Mouse (Mus musculus) adrenal gland, postnatal 25 days (tissue): ENCODE measurements around the gene Pgpep1l. TPM values are rescaled to one million over a fixed set of nuclear protein-coding genes. Genes with fewer than 3 reads are reported as not detected.
"Not testable (repeated sequence)": the region's sequence is repeated elsewhere in the genome, so short reads cannot be mapped to it uniquely, and the experiment has no call there.

Source experiments
- DNase-seq: peaks from one replicate; pipeline ENCODE4 v3.0.0; 2021; ENCODE audit warnings: mixed read lengths
- long read RNA-seq: library from polyadenylated mRNA; stranded (forward); transcript quantifications from one replicate; pipeline ENCODE4 v2.0.0, GENCODE M21; 2021
- total RNA-seq: library from RNA; stranded (reverse); gene quantifications from 2 replicates; pipeline ENCODE4 v1.2.3, GENCODE M21; 2021

The Pgpep1l gene
- total RNA-seq, result not detected in 2 replicates
- long read RNA-seq, result 0 reads

DNA sequence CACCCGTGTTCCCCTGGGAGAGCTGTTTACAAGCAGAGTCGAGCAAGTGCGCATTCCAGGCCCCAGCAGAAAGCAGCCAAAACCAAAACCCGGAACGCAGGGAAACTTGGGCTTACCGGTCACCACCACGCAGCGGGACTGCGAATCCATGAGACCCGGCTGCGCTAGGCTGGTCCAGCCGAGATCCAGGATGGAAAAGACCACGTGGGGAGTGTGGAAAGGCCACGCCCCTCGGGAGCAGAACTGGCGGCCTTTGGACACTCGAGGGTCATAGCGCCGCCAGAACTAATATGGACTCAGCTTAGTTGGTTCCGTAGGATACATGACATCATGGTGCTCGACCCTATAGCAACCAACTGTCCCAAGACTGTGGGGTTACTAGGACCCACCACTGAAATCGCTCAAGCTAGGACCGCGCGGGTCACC lies at the start of gene Pgpep1l:
Gene Pgpep1l, minus strand, starts transcription at position 206 of the 426 bp plus-strand sequence.
- peak; percentile 33 for DNase-seq

DNA sequence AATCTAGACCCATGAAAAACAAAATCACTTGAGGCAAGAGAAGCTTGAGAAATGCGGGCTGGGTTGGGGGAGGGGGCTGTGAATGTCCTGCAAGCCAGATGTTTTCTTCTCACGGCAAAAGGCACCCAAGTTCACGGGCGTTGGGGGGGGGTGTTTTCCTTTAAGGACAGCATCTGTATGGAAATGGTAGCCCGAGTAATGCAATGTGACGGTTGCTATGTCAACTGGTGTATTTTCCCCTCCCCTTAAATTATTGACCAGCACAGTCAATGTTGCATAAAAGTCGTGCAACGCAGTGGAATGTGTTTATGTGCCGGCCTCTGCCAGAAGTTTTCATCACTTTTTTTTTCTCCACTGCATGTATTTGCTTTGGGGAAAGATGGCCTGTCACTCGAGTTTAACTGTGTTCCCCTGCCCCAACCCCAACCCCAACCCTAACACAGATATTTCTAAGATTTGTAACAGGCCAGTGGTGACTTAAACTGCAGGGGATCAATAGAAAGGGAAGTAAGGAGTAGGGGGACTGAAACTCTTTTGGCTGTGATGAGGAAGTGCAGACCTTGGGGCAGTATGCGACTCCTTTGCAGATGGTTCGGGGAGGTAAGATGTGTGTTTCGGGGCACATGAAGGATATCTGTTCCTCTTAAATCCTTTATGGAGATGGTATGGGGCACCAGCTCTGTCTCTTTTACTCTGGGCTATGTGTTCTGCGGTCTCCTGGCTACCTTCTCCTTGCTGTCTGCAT lies 49.2 kb upstream of the Pgpep1l start:
- no peak for DNase-seq

DNA sequence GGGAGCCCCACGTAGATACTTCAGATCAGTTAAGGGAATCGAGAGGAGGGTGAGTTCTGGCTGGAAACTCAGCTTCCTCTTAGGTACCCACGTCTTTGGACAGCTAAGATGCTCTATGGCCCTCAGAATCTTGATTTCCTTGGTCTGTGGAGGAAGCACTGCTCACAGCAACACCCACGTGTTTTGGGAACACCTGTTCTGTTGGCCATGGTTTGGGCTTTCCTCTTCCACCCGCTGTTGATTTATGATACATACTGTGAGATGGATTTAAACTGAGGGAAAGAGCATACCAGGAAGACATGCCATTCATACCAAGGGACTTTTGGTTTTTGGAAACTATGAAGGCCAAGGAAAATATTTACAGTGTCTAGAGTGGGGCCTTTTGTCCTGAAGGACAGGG lies 48.4 kb upstream of the Pgpep1l start:
- DNase-seq, result no peak

DNA sequence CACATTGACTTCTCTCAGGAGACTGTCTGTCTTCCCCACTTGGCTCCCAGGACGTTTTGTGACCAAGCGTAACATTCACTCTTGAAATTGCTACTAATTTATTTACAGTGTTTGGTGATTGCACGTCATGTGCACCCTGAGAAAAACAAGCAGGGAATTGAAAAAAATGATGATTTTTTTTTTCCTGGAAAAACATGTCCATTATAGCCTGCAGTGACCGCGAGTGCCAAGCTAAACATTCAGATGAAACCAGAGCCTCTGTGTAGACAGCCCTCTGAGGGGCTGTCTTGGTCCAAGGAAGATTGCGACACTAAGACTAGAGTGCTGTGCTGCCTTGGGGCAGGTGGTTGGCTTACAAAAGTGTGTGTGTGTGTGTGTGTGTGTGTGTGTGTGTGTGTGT lies 47.4 kb upstream of the Pgpep1l start:
- DNase-seq, result no peak

DNA sequence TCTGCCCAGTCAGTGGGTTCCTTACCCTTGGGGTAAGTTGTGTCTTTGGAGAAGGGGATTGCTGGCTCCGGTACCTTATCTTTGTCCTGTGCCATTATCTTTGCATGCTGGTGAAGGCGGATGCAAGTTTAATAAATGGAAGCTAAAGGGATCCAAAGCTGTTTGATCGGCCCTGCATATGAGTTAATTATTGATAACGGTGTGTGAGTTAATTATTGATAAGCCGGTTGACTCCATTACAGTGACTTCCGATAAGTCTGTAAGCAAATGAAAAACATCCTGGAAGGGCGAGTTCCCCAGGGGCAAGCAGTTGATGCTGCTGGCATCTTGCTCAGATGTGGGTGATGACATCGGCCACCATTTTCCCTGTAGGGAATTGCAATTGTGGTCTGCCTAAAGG lies 42.7 kb upstream of the Pgpep1l start:
- no peak for DNase-seq

DNA sequence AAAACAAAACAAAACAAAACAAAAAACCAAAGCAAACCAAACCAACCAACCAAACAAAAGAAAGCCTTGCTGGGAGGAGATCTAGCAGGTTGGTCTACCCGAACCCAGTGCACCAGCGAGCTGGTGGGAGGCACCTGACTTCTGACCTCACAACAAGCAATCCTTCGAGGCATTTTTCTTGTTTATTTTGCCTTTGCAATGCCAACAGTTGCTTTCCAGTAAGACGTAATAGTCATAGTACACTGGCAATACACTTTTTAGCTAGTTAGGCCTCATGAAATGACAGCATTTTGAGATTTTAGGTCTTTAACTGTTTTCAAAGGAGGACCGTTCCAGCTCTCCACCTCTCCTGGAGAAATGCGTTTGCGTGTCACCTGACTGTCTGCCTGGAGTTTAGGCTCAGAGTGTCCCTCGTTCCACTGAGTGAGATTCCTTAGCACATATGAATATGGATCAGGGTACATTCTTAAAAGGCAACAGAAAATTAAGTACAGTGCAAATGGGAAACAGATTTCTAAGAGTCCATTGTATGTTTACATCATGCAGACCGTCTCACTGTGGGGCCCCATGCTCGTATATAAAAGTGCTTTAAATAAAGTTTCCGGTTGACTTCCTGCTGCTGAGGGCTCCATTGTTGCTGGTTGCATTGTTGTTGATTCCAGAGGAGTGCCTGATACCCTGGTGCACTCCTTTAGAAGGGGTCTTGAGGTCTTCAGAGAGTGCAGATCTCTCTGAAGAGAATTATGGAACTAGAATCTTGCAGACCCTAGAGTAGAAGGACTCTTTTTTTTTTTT lies 41.9 kb upstream of the Pgpep1l start:
- DNase-seq, result no peak

DNA sequence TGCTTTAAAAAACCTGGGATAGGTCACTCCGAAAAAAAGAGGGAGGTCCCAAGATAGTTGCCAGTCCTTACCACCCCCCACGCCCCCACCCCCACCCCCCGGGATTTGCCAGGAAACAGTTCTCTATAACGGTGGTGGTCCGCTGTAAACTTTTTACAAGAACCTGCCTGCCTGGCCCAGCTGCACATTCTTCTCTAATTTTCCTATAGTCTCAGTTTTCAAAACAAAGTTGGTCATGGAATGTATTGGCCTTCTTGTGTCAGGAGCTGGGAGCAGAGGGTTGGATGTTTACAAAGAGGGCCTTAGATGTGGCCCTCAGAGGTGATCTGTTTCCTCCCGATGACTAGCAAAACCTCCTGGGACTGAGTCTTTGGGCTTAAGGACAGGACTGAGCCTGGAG lies 39.7 kb upstream of the Pgpep1l start:
- DNase-seq, result no peak

DNA sequence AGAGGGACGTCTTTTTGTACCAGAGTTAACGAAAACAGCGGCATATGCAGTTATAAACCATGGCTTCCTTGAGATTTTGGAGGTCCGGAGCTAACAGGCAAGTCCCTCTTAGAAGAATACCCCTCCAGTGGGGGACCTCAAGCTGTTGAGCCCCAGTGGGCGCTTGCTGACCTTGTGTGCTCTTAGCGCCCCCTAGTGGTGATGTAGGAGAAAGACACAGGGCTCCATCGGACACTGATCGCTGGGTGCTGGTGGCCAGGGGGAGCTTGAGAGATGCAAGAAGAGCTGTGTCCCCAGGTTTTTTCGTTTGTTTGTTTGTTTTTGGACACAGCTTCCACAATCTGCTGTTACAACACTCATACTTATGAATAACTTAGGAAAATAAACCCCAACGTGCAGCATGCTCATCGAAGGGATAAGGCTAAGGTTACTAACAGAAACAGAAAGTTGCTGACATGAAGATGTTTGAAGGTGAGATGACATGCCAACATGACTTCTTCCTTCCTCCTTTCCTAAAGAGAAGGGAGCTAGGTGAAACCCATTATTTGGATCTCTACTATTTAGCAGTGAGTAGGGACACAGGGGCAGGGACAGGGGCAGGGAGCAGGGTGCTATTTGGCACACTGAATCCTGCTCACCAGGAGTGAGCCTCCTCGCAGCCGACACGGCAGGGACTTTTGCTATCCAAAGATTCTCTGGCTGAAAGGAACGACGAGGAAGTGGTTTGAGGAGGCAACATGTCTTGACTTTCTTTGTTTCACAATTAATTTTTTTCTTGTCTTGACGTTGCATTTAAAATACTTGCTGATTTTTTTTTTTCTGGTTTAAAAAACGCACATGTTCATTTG lies 38.8 kb upstream of the Pgpep1l start:
- DNase-seq, result peak; percentile 50

DNA sequence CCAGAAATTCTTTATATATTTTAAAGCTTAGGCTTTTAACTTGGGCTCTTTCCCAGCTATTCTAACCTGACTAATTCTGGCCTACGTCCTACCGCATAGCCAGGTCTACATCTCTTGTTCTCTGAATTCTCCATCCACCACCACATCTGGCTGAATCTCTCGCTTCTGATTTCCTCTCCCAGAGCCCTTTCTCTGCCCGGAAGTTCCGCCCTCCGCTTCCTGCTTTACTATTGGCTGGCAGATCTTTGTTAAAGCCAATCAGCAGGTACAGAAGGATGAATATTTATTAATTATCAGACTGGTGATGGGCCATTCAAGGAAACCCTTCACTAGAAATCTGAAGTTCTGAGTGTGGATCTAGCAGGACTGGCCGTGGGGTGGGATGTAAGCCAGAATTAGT lies 37.1 kb upstream of the Pgpep1l start:
- no peak for DNase-seq

DNA sequence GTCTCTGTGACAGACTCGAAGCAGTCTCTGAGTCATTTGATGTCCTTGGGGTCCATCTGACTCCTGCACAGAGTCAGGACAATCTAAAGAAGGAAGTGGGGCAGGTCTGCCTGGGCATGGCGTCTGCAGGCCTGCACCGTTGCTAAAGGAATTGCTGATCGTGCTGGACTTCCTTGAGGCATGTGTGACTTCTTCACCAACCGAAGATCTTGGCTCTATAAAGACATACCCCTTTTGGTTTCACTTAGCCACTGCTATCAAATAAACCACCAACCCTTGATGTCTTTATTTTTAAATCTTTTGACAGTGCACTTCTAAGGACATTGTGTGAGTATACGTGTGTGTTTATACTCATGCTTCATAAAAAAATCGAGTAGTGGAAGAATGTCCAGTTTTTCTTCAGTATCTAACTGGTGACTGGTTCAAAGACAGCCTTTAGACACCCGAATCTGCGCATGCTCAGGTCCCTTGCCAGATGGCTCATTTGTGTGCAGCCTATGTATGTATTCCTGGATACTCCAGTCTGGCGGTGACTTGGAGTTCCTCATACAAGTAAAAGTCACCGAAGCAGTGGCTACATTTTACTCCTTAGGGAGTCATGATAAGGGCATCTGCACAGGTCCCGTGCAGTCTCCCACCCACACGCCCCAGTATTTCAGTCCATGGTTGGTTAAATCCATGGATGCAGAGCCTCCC lies 34.5 kb upstream of the Pgpep1l start:
- DNase-seq, result no peak

DNA sequence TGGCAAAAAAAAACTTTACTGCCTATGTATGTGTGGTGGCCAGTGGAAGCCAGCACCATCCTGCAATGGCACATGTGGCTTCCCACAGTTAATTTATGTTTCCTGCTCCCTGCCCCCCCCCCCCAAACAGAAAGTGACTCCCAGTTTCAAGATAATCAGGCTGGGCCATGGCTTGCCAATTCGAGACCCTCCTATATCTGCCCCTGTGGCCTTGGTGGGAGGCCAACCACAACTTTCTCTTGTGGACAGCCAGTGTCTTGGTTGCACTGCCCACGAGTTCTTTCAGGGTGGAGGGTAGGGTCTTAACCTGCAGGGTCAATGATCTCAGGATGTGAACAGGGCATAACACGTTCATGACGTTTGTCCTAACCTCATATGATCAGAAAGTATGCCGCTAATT lies 32.5 kb upstream of the Pgpep1l start:
- no peak for DNase-seq

DNA sequence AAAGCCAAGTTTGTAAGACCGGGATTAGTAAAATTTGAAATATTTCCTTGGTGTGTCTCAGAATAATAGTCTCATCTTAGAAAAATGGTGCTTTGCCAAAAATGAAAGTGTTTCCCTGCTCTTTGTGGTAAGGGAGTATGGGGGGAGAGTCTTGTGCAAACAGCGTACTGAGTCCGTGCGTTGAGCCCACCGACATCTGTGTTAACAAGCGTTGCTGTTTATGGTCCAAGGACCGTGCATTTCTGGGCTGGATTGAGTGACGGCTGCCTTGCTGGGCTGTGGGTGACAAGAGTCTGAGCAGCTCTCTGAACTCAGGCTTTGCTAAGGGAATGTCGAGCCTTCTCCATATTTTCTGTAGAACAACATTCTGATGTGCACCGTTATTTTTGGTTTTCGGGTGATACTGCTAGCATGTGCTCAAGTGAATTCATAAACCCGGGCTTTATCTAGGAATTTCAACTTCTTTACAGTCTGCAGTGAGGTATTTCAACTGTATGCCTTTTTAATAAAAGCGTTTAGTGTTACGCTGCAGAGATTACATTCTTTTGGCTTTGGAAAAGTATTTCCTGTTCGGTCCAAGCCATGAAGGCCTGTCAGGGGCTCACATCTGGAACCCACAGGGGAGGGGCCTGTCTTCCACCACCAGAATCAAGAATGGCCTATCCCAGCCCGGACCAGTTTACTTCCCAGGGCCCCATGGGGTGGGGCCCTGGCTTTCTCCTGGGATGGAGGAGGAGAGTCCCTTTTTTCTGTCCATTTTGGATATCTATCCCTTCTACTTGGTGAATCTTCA lies 30.2 kb upstream of the Pgpep1l start:
- no peak for DNase-seq

DNA sequence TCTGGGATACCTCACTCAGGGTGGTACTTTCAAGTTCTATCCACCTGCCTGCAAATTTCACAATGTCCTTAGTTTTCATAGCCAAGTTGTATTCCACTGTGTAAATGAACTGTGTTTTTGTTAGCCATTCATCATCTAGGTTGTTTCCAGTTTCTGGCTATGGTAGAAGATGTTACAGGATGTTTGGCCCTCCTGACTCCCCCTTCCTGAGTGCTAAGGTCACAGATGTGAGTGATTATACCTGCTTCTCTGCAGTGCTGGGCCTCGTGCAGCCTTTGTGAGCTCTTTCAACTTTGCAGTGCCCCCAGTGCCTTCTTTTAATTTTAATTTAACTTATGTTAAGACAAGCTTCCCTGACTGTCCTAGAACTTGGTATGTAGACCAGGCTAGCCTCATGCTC lies 27.6 kb upstream of the Pgpep1l start:
- no peak for DNase-seq

DNA sequence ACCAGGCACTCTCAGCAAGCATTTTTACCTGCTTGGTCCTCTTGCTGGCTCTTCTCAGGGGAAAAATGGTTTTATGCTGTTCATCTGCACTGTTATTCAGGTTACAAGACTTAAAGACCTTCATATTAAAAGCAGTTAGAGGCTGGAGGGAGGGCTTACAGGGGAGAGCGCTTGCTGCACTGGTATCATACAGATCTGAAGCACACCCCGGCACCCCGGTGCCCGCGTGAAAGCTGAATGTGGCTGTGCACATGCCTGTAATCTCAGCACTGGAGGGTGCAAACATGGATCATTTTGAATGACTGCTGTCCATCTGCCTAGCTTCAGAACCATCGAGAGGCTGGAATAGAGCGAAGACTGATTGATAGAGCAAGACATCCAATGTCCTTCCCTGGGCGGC lies 25.0 kb upstream of the Pgpep1l start:
- no peak for DNase-seq

DNA sequence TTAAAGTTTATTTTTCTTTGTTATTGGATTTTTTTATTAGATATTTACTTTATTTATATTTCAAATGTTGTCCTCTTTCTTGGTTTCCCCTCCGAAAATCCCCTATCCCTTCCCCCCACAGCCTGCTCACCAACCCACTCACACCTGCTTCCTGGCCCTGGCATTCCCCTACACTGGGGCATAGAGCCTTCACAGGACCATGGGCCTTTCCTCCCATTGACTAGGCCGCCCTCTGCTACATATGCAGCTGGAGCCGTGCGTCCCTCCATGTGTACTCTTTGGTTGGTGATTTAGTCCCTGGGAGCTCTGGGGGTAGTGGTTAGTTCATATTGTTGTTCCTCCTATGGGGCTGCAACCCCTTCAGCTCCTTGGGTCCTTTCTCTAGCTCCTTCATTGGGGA lies 24.0 kb upstream of the Pgpep1l start:
- DNase-seq, result not testable (repeated sequence)

DNA sequence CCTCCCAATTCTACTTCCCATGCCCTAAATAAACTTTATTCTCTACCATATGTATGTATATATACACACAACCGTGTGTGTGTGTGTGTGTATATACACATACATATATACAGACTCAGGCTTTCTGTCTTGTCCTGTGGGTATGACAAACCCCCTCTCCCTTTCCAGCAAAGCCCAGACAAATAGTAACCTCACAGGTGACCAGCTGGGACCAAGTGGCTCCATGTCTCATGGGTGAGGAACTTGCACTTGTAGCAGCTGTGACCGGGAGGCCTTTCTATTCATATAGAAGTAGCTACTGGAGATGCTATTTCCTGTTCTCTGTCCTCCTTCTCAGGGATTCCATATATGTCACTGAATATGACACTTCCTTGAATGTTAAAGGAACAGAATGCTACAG lies 23.5 kb upstream of the Pgpep1l start:
- no peak for DNase-seq

DNA sequence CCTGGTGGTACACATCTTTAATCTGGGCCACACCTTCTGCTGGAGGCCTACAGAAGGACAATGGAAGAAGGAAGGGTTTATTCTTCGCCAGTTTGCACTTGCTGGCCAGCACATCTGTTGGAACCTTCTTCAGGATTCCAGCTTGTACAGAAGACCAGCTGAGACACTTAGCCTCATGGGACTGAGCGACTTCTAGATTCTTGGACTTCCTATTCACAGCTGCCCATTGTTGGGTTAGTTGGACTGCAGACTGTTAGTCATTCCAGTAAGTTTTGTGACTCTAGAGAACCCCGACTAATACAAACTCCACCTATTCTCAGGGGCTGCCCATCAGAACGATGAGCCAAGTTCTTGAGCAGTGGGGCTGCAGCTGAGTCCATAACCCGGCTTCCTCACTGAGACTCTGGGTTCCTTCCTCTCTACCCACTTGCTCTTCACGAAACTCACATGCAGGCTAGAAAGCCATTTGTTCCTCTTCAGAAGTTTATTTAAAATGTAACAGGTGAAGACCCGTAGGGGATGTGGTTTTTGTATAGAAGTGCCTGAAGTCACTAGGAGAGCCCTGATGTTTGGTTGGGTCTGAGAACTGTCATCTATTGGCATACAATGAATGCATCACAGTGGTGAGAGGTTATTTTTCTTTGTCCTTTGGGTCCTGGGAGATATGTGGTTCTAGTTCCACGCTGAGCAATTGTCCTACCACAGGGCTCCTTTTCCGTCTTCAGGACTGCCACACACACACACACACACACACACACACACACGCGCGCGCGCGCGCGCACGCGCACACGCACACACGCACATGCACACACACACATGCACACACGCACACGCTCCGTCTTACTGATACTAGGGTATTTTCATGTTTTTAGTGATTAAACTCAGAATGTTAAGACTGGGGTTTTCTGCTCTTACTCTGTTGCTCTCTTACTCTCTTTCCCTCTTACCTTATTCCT lies 22.8 kb upstream of the Pgpep1l start:
- DNase-seq, result no peak

DNA sequence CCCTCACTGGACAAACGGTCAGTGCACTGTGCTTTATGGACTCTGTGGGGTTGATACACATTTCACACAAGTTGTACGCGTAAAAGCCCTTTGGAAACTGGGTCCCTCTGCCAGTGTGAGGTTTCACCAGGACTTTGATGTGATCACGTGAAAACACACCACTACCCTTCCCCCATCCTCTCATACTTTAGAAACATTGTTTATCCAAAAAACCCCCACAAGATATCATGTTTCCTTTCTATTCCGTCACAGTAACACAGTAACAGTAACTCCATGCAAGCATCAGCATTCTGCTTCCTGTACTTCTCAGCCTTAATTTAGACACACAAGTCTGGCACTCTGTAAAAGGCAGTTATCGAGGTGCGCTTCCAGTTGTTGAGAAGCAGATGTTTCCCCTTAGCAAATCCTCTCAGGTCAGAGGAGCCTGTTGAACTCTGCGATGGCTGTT lies 21.8 kb upstream of the Pgpep1l start:
- no peak for DNase-seq

DNA sequence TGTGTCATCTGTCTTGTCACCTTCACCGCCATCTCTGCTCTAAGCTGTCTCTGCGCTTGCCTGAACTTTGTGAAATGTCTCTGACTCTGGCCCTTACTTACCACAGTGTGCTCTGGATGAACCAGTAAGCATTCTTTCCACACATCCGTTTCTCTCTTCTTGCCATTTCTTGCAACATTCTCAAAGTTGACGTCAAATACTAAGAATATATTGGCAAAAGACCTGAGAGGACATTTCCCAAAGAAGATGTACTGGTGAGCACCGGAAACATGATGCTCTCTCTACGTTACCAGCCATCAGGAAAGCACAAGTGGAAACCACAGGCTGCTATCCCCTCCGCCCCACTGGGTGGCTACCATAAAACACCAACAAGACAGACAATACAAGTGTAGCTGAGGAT lies 19.7 kb upstream of the Pgpep1l start:
- no peak for DNase-seq

DNA sequence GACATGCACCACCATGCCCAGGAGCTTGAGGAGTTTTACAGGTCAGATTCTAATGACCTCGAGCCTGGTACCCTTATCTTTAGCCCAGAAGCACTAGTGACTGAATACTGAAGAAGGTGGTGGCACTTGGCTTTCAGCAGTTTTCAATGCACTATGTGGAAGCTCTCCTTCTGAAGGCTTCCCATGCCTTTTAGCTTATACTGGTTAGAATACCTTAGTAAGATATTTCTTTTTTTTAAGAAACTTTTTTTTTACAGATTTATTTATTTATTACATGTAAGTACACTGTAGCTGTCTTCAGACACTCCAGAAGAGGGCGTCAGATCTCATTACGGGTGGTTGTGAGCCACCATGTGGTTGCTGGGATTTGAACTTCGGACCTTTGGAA lies 19.1 kb upstream of the Pgpep1l start:
- DNase-seq, result not testable (repeated sequence)
